Mouse (Mus musculus) brain, embryonic 14.5 days (tissue): ENCODE measurements around the gene Ptbp3. TPM values are rescaled to one million over a fixed set of nuclear protein-coding genes. Genes with fewer than 3 reads are reported as not detected.
"Not testable (repeated sequence)": the region's sequence is repeated elsewhere in the genome, so short reads cannot be mapped to it uniquely, and the experiment has no call there.

Experiments
- DNase-seq: peaks from one replicate; pipeline ENCODE4 v3.0.0-alpha.2; 2011; ENCODE audit warnings: low read depth
- CTCF ChIP-seq: fragments of 200-500 bp; IDR thresholded peaks from 2 replicates; pipeline ENCODE4 v1.5.1; 2012; ENCODE audit warnings: inconsistent platforms, mild to moderate bottlenecking, moderate library complexity, borderline replicate concordance; ENCODE audit not compliant: insufficient read depth, insufficient read length; ENCODE audit errors: extremely low read depth
- POLR2A ChIP-seq: fragments of 200-500 bp; IDR thresholded peaks from 2 replicates; pipeline ENCODE4 v1.6.1; 2012; ENCODE audit warnings: mild to moderate bottlenecking, inconsistent platforms, borderline replicate concordance; ENCODE audit not compliant: poor library complexity, insufficient read depth, insufficient read length, severe bottlenecking; ENCODE audit errors: extremely low read depth
- polyA plus RNA-seq: library from polyadenylated mRNA; depleted of rRNA; stranded (reverse); fragments of >200 nt; gene quantifications from 2 replicates; pipeline ENCODE4 v1.2.3, GENCODE M21; 2012

Gene Ptbp3
- polyA plus RNA-seq, 1 experiment, result 18.6 TPM

GRCm38 (mm10) chr4:59572521-59573118 is 23.5 kb upstream of the Ptbp3 start:
- TF ChIP-seq CTCF (no peak), POLR2A (no peak)
- no peak for DNase-seq

DNA sequence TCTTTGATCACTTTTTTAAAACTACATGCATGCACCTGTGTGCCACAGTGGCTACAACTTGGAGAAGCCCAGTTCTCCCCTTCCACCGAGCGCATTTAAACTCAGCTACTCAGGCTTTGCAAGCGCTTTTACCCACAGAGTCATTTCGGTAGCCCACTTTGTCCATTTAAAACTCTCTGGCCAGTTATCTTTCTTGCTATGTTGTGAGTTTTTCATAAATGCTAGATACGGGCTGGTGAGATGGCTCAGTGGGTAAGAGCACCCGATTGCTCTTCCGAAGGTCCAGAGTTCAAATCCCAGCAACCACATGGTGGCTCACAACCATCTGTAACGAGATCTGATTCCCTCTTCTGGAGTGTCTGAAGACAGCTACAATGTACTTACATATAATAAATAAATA is 21.4 kb upstream of the Ptbp3 start:
- not testable (repeated sequence) for DNase-seq

DNA sequence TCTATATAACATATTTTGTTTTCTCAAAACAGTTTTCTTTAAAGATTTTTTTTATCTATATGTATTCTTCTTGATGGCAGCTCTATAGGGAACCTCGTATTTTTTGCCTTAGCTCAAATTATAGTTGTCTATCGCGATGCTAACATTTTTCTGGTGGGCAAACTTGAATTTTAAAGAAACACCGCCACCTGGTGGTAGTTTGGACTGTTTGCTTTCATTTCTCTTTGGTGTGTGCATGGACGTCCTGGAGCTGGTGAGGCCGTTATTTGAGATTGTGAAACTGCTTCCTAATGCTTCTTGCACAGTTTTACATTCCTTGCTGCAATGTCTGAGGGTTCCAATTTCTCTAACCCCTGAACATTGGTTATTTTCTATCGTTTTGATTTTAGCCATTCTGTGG is 20.4 kb upstream of the Ptbp3 start:
- TF ChIP-seq CTCF, result peak; percentile 72; the same call in 1 of the 2 replicates
- no peak for TF ChIP-seq POLR2A
- DNase-seq, result peak; percentile 92

- DNase-seq, result no peak
- no peak for TF ChIP-seq CTCF
- no peak for TF ChIP-seq POLR2A
Measured at GRCm38 (mm10) chr4:59567576-59568260, 18.6 kb upstream of the Ptbp3 start.

- TF ChIP-seq POLR2A (no peak), CTCF (no peak)
- no peak for DNase-seq
Measured at GRCm38 (mm10) chr4:59565571-59566188, 16.5 kb upstream of the Ptbp3 start.

- no peak for DNase-seq
- no peak for TF ChIP-seq CTCF
- TF ChIP-seq POLR2A, result no peak
Measured at GRCm38 (mm10) chr4:59564128-59564527, 15.0 kb upstream of the Ptbp3 start.

GRCm38 (mm10) chr4:59560141-59560540 is 11.0 kb upstream of the Ptbp3 start:
- TF ChIP-seq POLR2A (no peak), CTCF (no peak)

GRCm38 (mm10) chr4:59558096-59558720 is 9.0 kb upstream of the Ptbp3 start:
- TF ChIP-seq CTCF (no peak), POLR2A (no peak)

More at GRCm38 (mm10) chr4:59560141-59560540, 11.0 kb upstream of the Ptbp3 start:
- no peak for DNase-seq

GRCm38 (mm10) chr4:59557343-59557742 is 8.2 kb upstream of the Ptbp3 start:
- DNase-seq, result not testable (repeated sequence)

More at GRCm38 (mm10) chr4:59558096-59558720, 9.0 kb upstream of the Ptbp3 start:
- no peak for DNase-seq

- TF ChIP-seq CTCF (no peak), POLR2A (no peak)
- DNase-seq, result no peak
Measured at GRCm38 (mm10) chr4:59555177-59555576, 6.0 kb upstream of the Ptbp3 start.

DNA sequence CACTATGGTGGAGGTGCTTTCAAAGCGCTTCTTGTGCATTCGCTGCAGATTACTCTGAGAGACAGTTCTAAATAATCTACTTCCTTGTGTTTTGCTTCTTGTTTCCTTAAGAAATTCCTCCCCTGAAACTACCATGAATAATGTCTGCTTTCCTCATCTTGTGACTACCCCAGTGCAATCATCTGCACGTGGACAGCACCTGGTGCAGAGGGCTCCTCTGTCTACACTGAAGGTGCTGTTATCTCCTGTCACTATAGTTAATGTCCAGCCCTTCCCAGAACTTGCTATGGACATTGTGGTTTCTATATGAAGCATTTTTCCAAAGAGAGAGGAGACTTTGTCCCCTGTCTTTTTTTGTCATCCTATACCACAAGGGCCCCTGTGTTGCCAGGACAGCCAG is 4.4 kb upstream of the Ptbp3 start:
- TF ChIP-seq CTCF, result no peak
- no peak for TF ChIP-seq POLR2A
- no peak for DNase-seq

GRCm38 (mm10) chr4:59552835-59553234 is 3.7 kb upstream of the Ptbp3 start:
- no peak for DNase-seq
- no peak for TF ChIP-seq CTCF
- TF ChIP-seq POLR2A, result no peak
